Mouse (Mus musculus) heart, embryonic 11.5 days (tissue): ENCODE results near the gene Stk38l. TPM values are rescaled to one million over a fixed set of nuclear protein-coding genes. Genes with fewer than 3 reads are reported as not detected.
"Not testable (repeated sequence)": the region's sequence is repeated elsewhere in the genome, so short reads cannot be mapped to it uniquely, and the experiment has no call there.

Experiments
- ATAC-seq: fragments of 200-750 bp; cut with Nextera tagmentation; replicated peaks from 2 replicates; pipeline ENCODE4 v1.8.0; 2017; ENCODE audit warnings: moderate library complexity; ENCODE audit not compliant: insufficient number of reproducible peaks, low FRiP score, low TSS enrichment
- H3K27ac ChIP-seq: fragments of 300-500 bp; sonication (generic); 2 replicates; pipeline ENCODE4 v1.5.1; 2014; ENCODE audit warnings: mild to moderate bottlenecking, low read depth, low read length
- H3K27me3 ChIP-seq: fragments of 300-500 bp; sonication (generic); 2 replicates; pipeline ENCODE4 v1.6.1; 2014; ENCODE audit warnings: mild to moderate bottlenecking, low read length, mixed read lengths; ENCODE audit not compliant: control insufficient read depth, insufficient read depth
- H3K36me3 ChIP-seq: fragments of 300-500 bp; sonication (generic); 2 replicates; pipeline ENCODE4 v1.6.1; 2014; ENCODE audit warnings: mild to moderate bottlenecking, low read length, moderate library complexity, mixed read lengths; ENCODE audit not compliant: control insufficient read depth, insufficient read depth
- H3K4me1 ChIP-seq: fragments of 300-500 bp; sonication (generic); 2 replicates; pipeline ENCODE4 v1.6.1; 2014; ENCODE audit warnings: low read length; ENCODE audit not compliant: control insufficient read depth, insufficient read depth
- H3K4me2 ChIP-seq: fragments of 300-500 bp; sonication (generic); 2 replicates; pipeline ENCODE4 v1.6.1; 2014; ENCODE audit warnings: mild to moderate bottlenecking, moderate library complexity
- H3K4me3 ChIP-seq: fragments of 300-500 bp; sonication (generic); 2 replicates; pipeline ENCODE4 v1.5.1; 2014; ENCODE audit warnings: low read depth, low read length
- H3K9ac ChIP-seq: fragments of 300-500 bp; sonication (generic); 2 replicates; pipeline ENCODE4 v1.6.1; 2014; ENCODE audit warnings: mild to moderate bottlenecking, low read depth, low read length, moderate library complexity
- H3K9me3 ChIP-seq: fragments of 300-500 bp; sonication (generic); replicated peaks from 2 replicates; pipeline ENCODE4 v1.6.1; 2016; ENCODE audit warnings: low read length; ENCODE audit not compliant: control insufficient read depth
- whole genome bisulfite sequencing: fragments of 180-500 bp; shearing (Covaris S2); extraction: QIAGEN DNeasy Blood & Tissue Kit; methylation state at CpG from one replicate; pipeline ENCODE4 v1.1.7; 2014; ENCODE audit not compliant: insufficient replicate concordance; 5-methylcytosine and 5-hydroxymethylcytosine counted together
- polyA plus RNA-seq: library from polyadenylated mRNA; unstranded; fragments of >200 nt; fragmentation: Nextera tagmentation; extraction: Ambion mirVana; gene quantifications from 2 replicates; pipeline ENCODE4 v1.2.1, GENCODE M21; 2014

Gene Stk38l
- polyA plus RNA-seq, 1 experiment from 2014 or later = 42.4 TPM

DNA sequence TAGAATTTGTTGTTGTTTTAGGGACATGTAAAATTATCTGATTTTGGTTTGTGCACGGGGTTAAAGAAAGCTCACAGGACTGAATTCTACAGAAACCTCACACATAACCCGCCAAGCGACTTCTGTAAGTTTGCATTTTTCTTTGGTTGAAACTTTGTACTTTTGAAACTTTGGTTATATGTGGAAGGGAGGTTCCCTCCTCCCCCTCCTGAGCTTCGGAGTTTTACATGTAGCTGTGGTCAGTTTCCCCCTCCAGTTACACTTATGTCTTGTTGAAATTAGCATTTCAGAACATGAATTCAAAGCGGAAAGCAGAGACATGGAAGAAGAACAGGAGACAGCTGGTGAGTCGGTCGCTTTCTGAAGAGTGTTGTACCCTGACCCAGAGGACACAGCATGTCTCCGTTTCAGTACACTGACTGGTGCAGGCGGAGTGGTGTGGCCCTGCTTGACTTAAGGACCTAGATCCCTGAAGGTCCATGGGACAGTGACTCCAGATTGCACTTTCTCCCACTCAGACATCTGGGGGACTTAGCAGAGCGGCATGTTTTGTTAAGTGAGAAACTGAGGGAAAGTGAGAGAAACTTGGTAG is 44.1 kb downstream of the Stk38l start:
- Histone ChIP-seq H3K4me3 (no peak overlapping the region), H3K36me3 (peaks cover 8% of the 10 kb centered on the region; the same call in 1 of the 2 replicates), H3K27me3 (no peaks in the 10 kb centered on the region), H3K9me3 (no peaks in the 10 kb centered on the region), H3K27ac (no peak overlapping the region), H3K4me1 (0 out of 2 replicates have a peak, but pooled peaks cover 2% of the 10 kb centered on the region), H3K9ac (no peak overlapping the region), H3K4me2 (no peak overlapping the region)
- no peak for ATAC-seq
- WGBS = 88% methylated on average over 10 of the region's 10 CpGs

- no peak; the same call in 1 of the 2 replicates for ATAC-seq
- Histone ChIP-seq H3K4me3 (no peak overlapping the region), H3K4me1 (0 out of 2 replicates have a peak, but pooled peaks cover 2% of the 10 kb centered on the region), H3K27me3 (no peaks in the 10 kb centered on the region), H3K9me3 (no peaks in the 10 kb centered on the region), H3K4me2 (no peak overlapping the region), H3K9ac (no peak overlapping the region), H3K36me3 (peaks cover 9% of the 10 kb centered on the region; the same call in 1 of the 2 replicates), H3K27ac (peak overlapping the region; percentile 63; the same call in 1 of the 2 replicates)
- 58% methylated on average over 6 of the region's 6 CpGs for WGBS
These were observed 45.4 kb downstream of the Stk38l start for GRCm38 (mm10) chr6:146770005-146770745.

DNA sequence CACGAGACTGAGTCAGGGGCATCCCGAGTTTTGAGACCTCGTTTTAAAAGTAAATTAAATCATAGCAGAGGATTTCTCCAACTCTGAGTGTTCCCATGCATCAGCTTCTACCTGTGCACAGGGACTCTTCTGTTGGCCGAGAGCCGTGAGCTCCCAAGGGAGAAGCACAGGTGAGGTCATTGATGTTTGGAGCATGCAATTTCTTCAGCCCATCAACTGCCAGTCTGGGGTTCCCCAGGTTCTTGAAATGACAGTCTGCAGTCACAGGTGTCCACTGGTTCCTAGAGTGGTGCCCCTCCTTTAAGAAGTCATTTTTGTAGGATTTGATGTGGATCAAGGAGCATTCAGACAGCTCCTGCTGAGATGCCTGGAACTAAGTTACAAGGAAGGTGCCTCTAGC is 46.0 kb downstream of the Stk38l start:
- 80% methylated on average over 5 of the region's 5 CpGs for WGBS
- H3K36me3 ChIP-seq = peaks cover 9% of the 10 kb centered on the region; the same call in 1 of the 2 replicates
- no peak overlapping the region for H3K27ac ChIP-seq
- no peak overlapping the region for H3K4me2 ChIP-seq
- no peaks in the 10 kb centered on the region for H3K27me3 ChIP-seq
- 0 out of 2 replicates have a peak, but pooled peaks cover 2% of the 10 kb centered on the region for H3K4me1 ChIP-seq
- no peak overlapping the region for H3K9ac ChIP-seq
- no peak for ATAC-seq
- H3K9me3 ChIP-seq = no peaks in the 10 kb centered on the region
- H3K4me3 ChIP-seq = no peak overlapping the region

- not testable (repeated sequence) for H3K9ac ChIP-seq, H3K27me3 ChIP-seq, H3K27ac ChIP-seq, H3K4me1 ChIP-seq, H3K36me3 ChIP-seq, H3K9me3 ChIP-seq, H3K4me2 ChIP-seq, H3K4me3 ChIP-seq, ATAC-seq
- 64% methylated on average over 8 of the region's 8 CpGs for WGBS
These were observed 51.1 kb downstream of the Stk38l start for GRCm38 (mm10) chr6:146775864-146776263.

DNA sequence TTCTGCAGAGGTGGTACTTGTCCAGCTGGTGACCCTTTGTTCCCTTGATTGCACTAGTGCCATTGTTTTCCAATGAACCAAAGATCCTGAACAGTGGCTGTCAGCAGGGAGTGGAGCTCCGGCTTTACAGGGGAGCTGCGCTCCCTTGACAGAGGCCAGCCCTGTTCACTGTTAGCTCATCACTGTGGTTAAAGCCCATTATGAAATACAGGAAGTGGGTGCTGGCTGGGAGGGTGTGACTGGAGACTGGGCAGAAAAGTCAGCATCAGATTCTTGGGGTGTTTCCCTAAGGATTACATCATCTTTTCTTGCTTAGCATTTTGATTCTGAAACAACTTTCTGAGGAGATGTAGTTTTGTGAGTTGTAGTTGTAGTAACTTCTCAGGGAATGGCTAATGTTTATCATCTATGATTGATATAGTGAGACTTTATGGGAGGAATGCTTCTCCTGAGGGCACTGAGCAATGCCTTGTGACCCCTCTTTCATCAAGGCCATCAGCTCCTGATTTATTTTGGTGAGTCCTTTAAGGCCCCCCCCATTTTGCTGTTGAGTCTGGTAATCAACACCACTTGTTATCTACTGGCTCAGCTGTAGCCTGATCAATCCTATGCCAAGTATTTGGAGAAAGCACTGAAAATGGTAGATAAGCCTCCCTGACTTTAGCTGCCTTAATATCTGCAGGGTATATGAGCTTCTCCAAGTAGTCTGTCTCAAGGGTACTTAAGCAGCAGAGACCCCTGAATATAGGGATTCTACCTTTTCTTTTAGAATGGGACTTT is 52.0 kb downstream of the Stk38l start:
- Histone ChIP-seq H3K9ac (no peak overlapping the region), H3K4me3 (no peak overlapping the region), H3K27ac (no peak overlapping the region), H3K4me1 (peaks cover 7% of the 10 kb centered on the region; the same call in 1 of the 2 replicates), H3K9me3 (no peaks in the 10 kb centered on the region), H3K27me3 (no peaks in the 10 kb centered on the region), H3K36me3 (peaks cover 5% of the 10 kb centered on the region; the same call in 1 of the 2 replicates), H3K4me2 (no peak overlapping the region)
- no peak; the same call in 1 of the 2 replicates for ATAC-seq
- 18% methylated on average over 2 of the region's 2 CpGs for WGBS

DNA sequence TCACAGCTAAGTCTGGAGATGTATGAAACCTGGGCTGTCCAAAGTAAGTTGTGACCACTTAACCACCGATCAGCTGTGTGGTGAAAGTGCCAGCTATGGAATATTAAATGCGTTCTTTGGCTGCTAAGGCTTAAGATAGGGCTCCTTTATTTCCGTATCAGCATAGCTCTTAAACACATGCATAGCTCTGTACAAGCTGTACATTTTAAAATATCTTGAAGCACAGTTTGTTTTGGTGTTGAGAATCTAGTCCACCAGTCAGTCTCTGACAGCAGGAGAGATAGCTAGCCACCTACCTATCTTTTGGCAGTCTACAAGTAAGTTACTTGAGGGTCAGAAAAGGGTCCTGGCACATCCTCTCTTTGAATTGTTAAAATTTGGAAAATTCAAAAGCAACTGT is 53.3 kb downstream of the Stk38l start:
- H3K27me3 ChIP-seq = no peaks in the 10 kb centered on the region
- H3K9me3 ChIP-seq = no peaks in the 10 kb centered on the region
- 84% methylated on average over 3 of the region's 3 CpGs for WGBS
- no peak overlapping the region for H3K4me2 ChIP-seq
- no peak overlapping the region for H3K9ac ChIP-seq
- H3K4me1 ChIP-seq = peaks cover 7% of the 10 kb centered on the region; the same call in 1 of the 2 replicates
- peaks cover 5% of the 10 kb centered on the region; the same call in 1 of the 2 replicates for H3K36me3 ChIP-seq
- H3K4me3 ChIP-seq = no peak overlapping the region
- no peak overlapping the region for H3K27ac ChIP-seq
- no peak for ATAC-seq

- Histone ChIP-seq H3K36me3 (no peaks in the 10 kb centered on the region; the same call in 1 of the 2 replicates), H3K9me3 (0 out of 2 replicates have a peak, but pooled peaks cover 2% of the 10 kb centered on the region), H3K27ac (no peak overlapping the region), H3K4me3 (no peak overlapping the region), H3K27me3 (no peaks in the 10 kb centered on the region), H3K4me2 (no peak overlapping the region), H3K9ac (no peak overlapping the region), H3K4me1 (peaks cover 6% of the 10 kb centered on the region; the same call in 1 of the 2 replicates)
- ATAC-seq = no peak
- 89% methylated on average over 3 of the region's 3 CpGs for WGBS
These were observed 56.8 kb downstream of the Stk38l start for GRCm38 (mm10) chr6:146781566-146781965.

DNA sequence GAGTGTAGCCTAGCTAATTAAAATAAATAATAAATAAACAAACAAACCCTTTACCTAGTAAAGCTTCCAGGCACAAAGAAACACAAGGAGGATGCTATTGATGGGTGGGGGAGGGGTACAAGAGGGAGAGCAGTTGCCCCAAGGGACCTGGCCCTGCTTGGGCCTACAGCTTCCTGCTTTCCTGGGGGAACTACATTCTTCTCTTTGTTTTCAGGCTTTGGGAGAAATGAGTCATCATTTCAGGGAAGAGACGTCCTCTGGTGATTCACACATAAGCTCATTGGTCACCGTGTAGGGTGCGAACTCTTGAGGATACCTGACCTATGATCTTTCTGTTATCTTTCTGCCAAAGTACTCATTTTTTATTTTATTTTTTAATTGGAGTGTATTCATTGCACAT is 68.7 kb downstream of the Stk38l start:
- H3K4me1 ChIP-seq = no peaks in the 10 kb centered on the region
- H3K36me3 ChIP-seq = no peaks in the 10 kb centered on the region
- no peaks in the 10 kb centered on the region for H3K27me3 ChIP-seq
- H3K9me3 ChIP-seq = no peaks in the 10 kb centered on the region
- H3K27ac ChIP-seq = no peak overlapping the region
- WGBS = 38% methylated on average over 3 of the region's 3 CpGs
- no peak overlapping the region for H3K4me3 ChIP-seq
- ATAC-seq = no peak
- H3K4me2 ChIP-seq = no peak overlapping the region
- H3K9ac ChIP-seq = no peak overlapping the region
